Mouse (Mus musculus): Measurements from ENCODE around the gene Smg7. TPM values are rescaled to one million over a fixed set of nuclear protein-coding genes. Genes with fewer than 3 reads are reported as not detected.

Gene Smg7
- total and polyA plus RNA-seq, 3 experiments: 32.1 to 53.9 (median 52.4) TPM

GRCm38 (mm10) chr1:152904469-152904868, 2.0 kb upstream of the Smg7 start (continued):
- TF ChIP-seq RCOR1 (IDR thresholded peaks at IDR 0.05; ENCODE audit: low read depth, low read length): no peak
- no peak for TF ChIP-seq MEF2A (IDR thresholded peaks at IDR 0.05; ENCODE audit: extremely low read depth, insufficient replicate concordance, low read depth, low read length, poor library complexity, severe bottlenecking)
- peak in 1 of 2 experiments; percentile 86; a peak in 2 of 4 replicates for TF ChIP-seq POLR2A (IDR thresholded peaks at IDR 0.05; ENCODE audit: control insufficient read depth in 1 of 2, insufficient read depth in 1 of 2, low read depth in 1 of 2, low read length in 2 of 2, poor library complexity in 1 of 2)
- peak; percentile 68 for TF ChIP-seq RAD21 (IDR thresholded peaks at IDR 0.05; ENCODE audit: low read depth, low read length)
- TF ChIP-seq ZMIZ1 (IDR thresholded peaks at IDR 0.05; ENCODE audit: low read depth, low read length): no peak
- TF ChIP-seq NRF1 (IDR thresholded peaks at IDR 0.05; ENCODE audit: insufficient read depth, low read depth, low read length, poor library complexity, severe bottlenecking): peak; percentile 23; the same call in 1 of the 2 replicates
- peak; percentile 79 for TF ChIP-seq TBP (IDR thresholded peaks at IDR 0.05; ENCODE audit: low read depth, low read length)
- TF ChIP-seq ZC3H11A (IDR thresholded peaks at IDR 0.05; ENCODE audit: low read depth, low read length): peak; percentile 42; the same call in 1 of the 2 replicates
- peak; percentile 69 for TF ChIP-seq HCFC1 (IDR thresholded peaks at IDR 0.05; ENCODE audit: low read depth, low read length)
- no peak for TF ChIP-seq MYB (IDR thresholded peaks at IDR 0.05; ENCODE audit: low read depth, low read length)
- peak; percentile 93 for TF ChIP-seq MAX (IDR thresholded peaks at IDR 0.05; ENCODE audit: low read length)
- TF ChIP-seq ZKSCAN1 (IDR thresholded peaks at IDR 0.05; ENCODE audit: low read depth, low read length): no peak

GRCm38 (mm10) chr1:152903591-152904135, 1.2 kb upstream of the Smg7 start:
- TF ChIP-seq ETS1 (IDR thresholded peaks at IDR 0.05; ENCODE audit: low read depth, low read length) (0 out of 2 replicates have a peak, but pooled peaks have one; percentile 26), POLR2A (IDR thresholded peaks at IDR 0.05; ENCODE audit: control insufficient read depth in 1 of 2, insufficient read depth in 1 of 2, low read depth in 1 of 2, low read length in 2 of 2, poor library complexity in 1 of 2) (peak in 1 of 2 experiments; percentile 15; a peak in 1 of 4 replicates), JUND (IDR thresholded peaks at IDR 0.05; ENCODE audit: low read depth, low read length) (no peak), MXI1 (IDR thresholded peaks at IDR 0.05; ENCODE audit: low read depth, low read length) (no peak), MAX (IDR thresholded peaks at IDR 0.05; ENCODE audit: low read length) (peak; percentile 65; the same call in 1 of the 2 replicates)
- H3K36me3 ChIP-seq (ENCODE audit: control insufficient read depth in 1 of 2, insufficient read depth in 2 of 2, low read length in 2 of 2): peaks cover 1 to 30% of the 10 kb centered on the region in 2 experiments; a peak in 3 of 4 replicates
- peaks cover 0 to 4% of the 10 kb centered on the region in 2 experiments; a peak in 1 of 4 replicates for H3K4me1 ChIP-seq (ENCODE audit: control insufficient read depth in 1 of 2, insufficient read depth in 2 of 2, low read length in 2 of 2)
- no peaks in the 10 kb centered on the region for H3K9me3 ChIP-seq (replicated peaks; ENCODE audit: insufficient read depth, low read length)
- peak overlapping the region; percentile 83 for H3K27ac ChIP-seq (ENCODE audit: control insufficient read depth, low read depth, low read length)
- H3K9ac ChIP-seq (ENCODE audit: control insufficient read depth, low read depth, low read length, poor library complexity, severe bottlenecking): peak overlapping the region; percentile 68
- H3K4me3 ChIP-seq (ENCODE audit: control insufficient read depth in 1 of 2, insufficient read depth in 1 of 2, low read depth in 2 of 2, low read length in 2 of 2): peak overlapping the region; percentile 50 to 64
- peaks cover 36% of the 10 kb centered on the region for H3K79me2 ChIP-seq (ENCODE audit: control insufficient read depth, insufficient read depth, low read length, poor library complexity)
- H3K27me3 ChIP-seq (ENCODE audit: control insufficient read depth in 1 of 2, insufficient read depth in 2 of 2, low read length in 2 of 2): no peaks in the 10 kb centered on the region
- peak; percentile 87 for DNase-seq (ENCODE audit: low read depth, low spot score)

All from MEL (cell line).